Mouse (Mus musculus): ENCODE data around the gene Gm12216.

GRCm38 (mm10) chr11:53747985-53748384 lies 111.1 kb downstream of the Gm12216 start:
- TF ChIP-seq CTCF (IDR thresholded peaks at IDR 0.05; ENCODE audit: low read depth), result no peak
- no peak for TF ChIP-seq EP300 (optimal IDR thresholded peaks at IDR 0.05)
